ENCODE assay signal across 8 mouse cellular contexts in genomic region chr10:17723421-17723841, GRCm38 (mm10). TPM values are rescaled to one million over a fixed set of nuclear protein-coding genes. Genes with fewer than 3 reads are reported as not detected.
DNase-seq lines count a peak whose midpoint lies in the region; ATAC-seq and TF ChIP-seq lines count a peak whose summit lies in the region.

No protein-coding gene starts in this region.

- peak overlapping the region; percentile 93 for H3K9ac ChIP-seq in forebrain, embryonic 12.5 days
- peak overlapping the region; percentile 92 for H3K9ac ChIP-seq in liver, embryonic 13.5 days

- peaks cover 48% of the 10 kb centered on the region for H3K4me1 ChIP-seq in E14TG2a.4 (replicated peaks; ENCODE audit: low read depth, low read length)
- peaks cover 27% of the 10 kb centered on the region for H3K4me1 ChIP-seq in forebrain, embryonic 12.5 days
- H3K4me1 ChIP-seq in liver, embryonic 13.5 days (replicated peaks): peaks cover 77% of the 10 kb centered on the region
- H3K4me1 ChIP-seq in small intestine, adult 2 months (ENCODE audit: control insufficient read depth, insufficient read depth, insufficient read length, low read length): peaks cover 10% of the 10 kb centered on the region

- H3K4me2 ChIP-seq in forebrain, embryonic 12.5 days: peak overlapping the region; percentile 72
- peak overlapping the region; percentile 99 for H3K4me2 ChIP-seq in liver, embryonic 13.5 days

- peak overlapping the region; percentile 97 for H3K4me3 ChIP-seq in E14TG2a.4 (replicated peaks; ENCODE audit: low read length)
- peak overlapping the region; percentile 90 for H3K4me3 ChIP-seq in forebrain, embryonic 12.5 days (replicated peaks)
- peak overlapping the region; percentile 90 for H3K4me3 ChIP-seq in liver, embryonic 13.5 days (replicated peaks)
- peak overlapping the region; percentile 84 for H3K4me3 ChIP-seq in small intestine, adult 2 months (ENCODE audit: low read depth, low read length)

- TF ChIP-seq CTCF in E14TG2a.4 (conservative IDR thresholded peaks at IDR 0.05; ENCODE audit: low read length): no peak
- TF ChIP-seq CTCF in small intestine, adult 2 months (IDR thresholded peaks at IDR 0.05; ENCODE audit: extremely low read depth, insufficient read length, insufficient replicate concordance, low read depth, low read length): no peak

- peak; percentile 32 for ATAC-seq in frontal cortex, adult (ENCODE audit: low TSS enrichment)
- peak; percentile 64 for ATAC-seq in forebrain, embryonic 12.5 days (ENCODE audit: low FRiP score)
- ATAC-seq in liver, embryonic 13.5 days (ENCODE audit: low read depth): peak; percentile 60

- WGBS in forebrain, embryonic 12.5 days: 0% methylated on average over 30 of the region's 30 CpGs
- under 1% methylated on average over 30 of the region's 30 CpGs for WGBS in liver, embryonic 13.5 days (ENCODE audit: insufficient replicate concordance)
- under 1% methylated on average over 30 of the region's 30 CpGs for WGBS in small intestine, adult 2 months

- peaks cover 10% of the 10 kb centered on the region for H3K36me3 ChIP-seq in E14TG2a.4 (ENCODE audit: insufficient read depth, low read length)
- H3K36me3 ChIP-seq in forebrain, embryonic 12.5 days (replicated peaks): no peaks in the 10 kb centered on the region
- H3K36me3 ChIP-seq in liver, embryonic 13.5 days: peaks cover 9% of the 10 kb centered on the region; the same call in 1 of the 2 replicates
- H3K36me3 ChIP-seq in small intestine, adult 2 months (ENCODE audit: control insufficient read depth, insufficient read depth, low read length): peaks cover 12% of the 10 kb centered on the region

- DNase-seq in frontal cortex, postnatal 25 days (ENCODE audit: low spot score in 2 of 2): no peak
- DNase-seq in liver, embryonic 13.5 days: no peak
- no peak for DNase-seq in thymus, postnatal 0 days (ENCODE audit: low spot score)
- DNase-seq in adipocyte (ENCODE audit: low spot score): no peak

- H3K9me3 ChIP-seq in E14TG2a.4 (ENCODE audit: low read length): no peaks in the 10 kb centered on the region
- H3K9me3 ChIP-seq in forebrain, embryonic 12.5 days: no peaks in the 10 kb centered on the region
- H3K9me3 ChIP-seq in liver, embryonic 13.5 days (replicated peaks): no peaks in the 10 kb centered on the region

- no peak for TF ChIP-seq POLR2A in small intestine, adult 2 months (IDR thresholded peaks at IDR 0.05; ENCODE audit: low read depth, low read length)

- peaks cover 15% of the 10 kb centered on the region for H3K27me3 ChIP-seq in E14TG2a.4 (ENCODE audit: insufficient read depth, low read length)
- H3K27me3 ChIP-seq in forebrain, embryonic 12.5 days: no peaks in the 10 kb centered on the region
- no peaks in the 10 kb centered on the region for H3K27me3 ChIP-seq in liver, embryonic 13.5 days
- H3K27me3 ChIP-seq in small intestine, adult 2 months (ENCODE audit: control insufficient read depth, insufficient read depth, low read length): no peaks in the 10 kb centered on the region

- peak overlapping the region; percentile 99 for H3K27ac ChIP-seq in forebrain, embryonic 12.5 days
- H3K27ac ChIP-seq in liver, embryonic 13.5 days: peak overlapping the region; percentile 98
- H3K27ac ChIP-seq in small intestine, adult 2 months (ENCODE audit: insufficient read depth, low read depth, low read length): peak overlapping the region; percentile 95

RNA-seq across cellular contexts. Expression of gene Cited2, which starts 0.4 kb away (rescaled TPM):
- 67.6 and 74.3 TPM in 2 replicates for polyA plus RNA-seq in forebrain, embryonic 12.5 days (2016; fragmentation: Nextera tagmentation; extraction: Ambion mirVana)
- 16.9 and 22.2 TPM in 2 replicates for polyA plus RNA-seq in liver, embryonic 13.5 days (2015; fragmentation: Nextera tagmentation; extraction: Ambion mirVana)
- 48.2 and 143 TPM in 2 replicates for polyA plus RNA-seq in small intestine, adult 2 months (2012; rRNA removed)
- polyA plus RNA-seq in thymus, postnatal 0 days (2015; fragmentation: Nextera tagmentation; extraction: Ambion mirVana): 17.7 and 19.9 TPM in 2 replicates
